Mouse (Mus musculus) B cell, adult (primary cell): ENCODE data around the gene Aar2. TPM values are rescaled to one million over a fixed set of nuclear protein-coding genes. Genes with fewer than 3 reads are reported as not detected.

Experiments used
- total RNA-seq: library from RNA; stranded (reverse); gene quantifications from 4 replicates; pipeline ENCODE4 v1.2.4, GENCODE M21; 2023; ENCODE audit not compliant: inconsistent age

Aar2 gene
- 29.9 to 37.4 TPM (median 32.7 TPM) in 4 replicates for total RNA-seq

DNA sequence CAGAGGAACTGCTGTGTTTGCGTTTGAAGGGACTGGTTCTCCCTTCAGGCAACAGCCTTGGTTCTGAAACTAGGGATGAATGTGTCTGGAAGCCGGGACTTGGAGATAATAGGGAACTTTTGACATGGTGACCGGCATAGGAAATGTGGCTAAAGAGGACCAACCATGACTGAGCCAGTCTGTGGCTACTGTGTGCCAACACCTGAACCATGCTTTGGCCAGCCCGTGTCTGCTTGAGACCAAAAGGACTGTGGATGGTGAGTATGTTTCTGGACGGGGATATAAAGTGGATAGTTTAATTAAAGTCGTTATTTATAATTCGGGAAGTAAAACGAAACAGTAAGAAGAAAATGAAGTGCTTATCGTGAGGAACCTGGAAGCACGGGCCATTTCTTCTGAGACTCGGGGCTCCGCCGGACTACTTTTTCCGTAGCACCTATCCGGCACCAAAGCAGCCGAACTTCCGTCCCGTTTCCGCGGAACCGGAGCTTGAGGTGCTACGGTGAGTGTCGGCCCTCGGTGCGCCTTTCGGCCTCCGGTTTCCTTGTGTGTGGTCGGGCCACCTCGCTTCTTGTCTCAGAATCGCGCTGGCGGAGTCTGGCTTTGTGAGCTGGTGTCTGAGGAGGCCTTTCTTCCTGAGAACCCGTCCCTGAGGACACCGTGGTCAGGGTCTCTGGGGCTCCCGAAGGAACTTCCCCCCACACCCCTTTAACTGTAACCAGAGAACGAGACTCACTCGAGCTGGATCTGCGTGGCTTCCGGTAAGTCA, at the start of gene Aar2:
Gene Aar2, plus strand, starts transcription at position 462 of the 769 bp plus-strand sequence.

DNA sequence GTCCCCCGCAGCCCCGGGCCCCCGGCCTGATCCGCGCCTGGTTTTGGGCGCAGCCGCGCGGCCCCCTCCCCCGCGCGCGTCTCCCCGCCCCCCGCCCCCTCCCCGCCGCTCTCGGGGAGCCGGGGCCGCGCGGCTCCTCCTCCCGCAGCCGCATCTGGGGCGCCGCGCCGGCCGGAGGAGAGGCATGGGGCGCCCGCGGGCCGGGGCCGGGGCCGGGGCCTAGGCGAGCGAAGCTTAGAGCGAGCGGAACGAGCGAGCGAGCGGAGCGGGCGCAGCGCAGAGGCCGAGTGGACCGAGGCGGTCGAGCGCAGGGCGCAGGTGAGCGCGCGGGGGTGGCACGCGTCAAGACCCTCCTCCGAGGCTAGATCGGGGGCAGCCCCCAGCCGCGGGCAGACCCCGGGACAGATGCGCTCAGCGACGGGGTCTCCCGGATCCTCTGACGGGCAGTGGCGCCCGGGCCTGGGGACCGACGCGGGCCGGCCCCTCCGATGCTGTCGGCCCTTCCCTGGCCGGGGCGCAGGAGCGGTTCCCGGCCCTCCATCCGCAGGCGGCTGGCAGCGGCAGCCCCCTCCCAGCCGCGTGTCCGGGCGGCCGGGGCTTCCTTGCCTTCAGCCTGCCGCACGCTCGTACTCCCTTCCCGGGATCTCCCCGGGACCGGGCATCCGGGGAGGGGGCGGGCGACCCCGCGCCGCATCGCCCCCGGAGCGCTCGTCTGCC, 66.3 kb downstream of the Aar2 start, which contains the start of gene Dlgap4:
Gene Dlgap4, plus strand, starts transcription at position 165 of the 717 bp plus-strand sequence.

Other genes starting within 250 kb of the Aar2 start
- 5.8 to 14.2 TPM (median 10.8 TPM) in 4 replicates for gene Cnbd2, start 235.3 kb upstream of the Aar2 start, total RNA-seq
- 123 to 151 TPM (median 142 TPM) in 4 replicates for gene Scand1, start 234.9 kb upstream of the Aar2 start, total RNA-seq
- 0.22 to 0.51 TPM (median 0.24 TPM) in 3 of 4 replicates, not detected in the other for gene Epb41l1, start 126.7 kb upstream of the Aar2 start, total RNA-seq
- 68.5 to 84.9 TPM (median 74.6 TPM) in 4 replicates for gene Dlgap4, start 66.1 kb downstream of the Aar2 start, total RNA-seq
- gene Myl9, start 227.8 kb downstream of the Aar2 start, total RNA-seq, result 0.94 to 2.8 TPM (median 1.4 TPM) in 4 replicates